Mouse (Mus musculus) forebrain, embryonic 13.5 days (tissue): ENCODE measurements around the gene Gm13278. TPM values are rescaled to one million over a fixed set of nuclear protein-coding genes. Genes with fewer than 3 reads are reported as not detected.
"Not testable (repeated sequence)": the region's sequence is repeated elsewhere in the genome, so short reads cannot be mapped to it uniquely, and the experiment has no call there.

Experiments
- ATAC-seq: fragments of 200-750 bp; cut with Nextera tagmentation; 2 replicates; pipeline ENCODE4 v1.8.0; 2017
- H3K27ac ChIP-seq: fragments of 300-500 bp; sonication (generic); 2 replicates; pipeline ENCODE4 v1.5.1; 2015; ENCODE audit warnings: inconsistent platforms, mild to moderate bottlenecking, moderate library complexity
- H3K27me3 ChIP-seq: fragments of 300-500 bp; sonication (generic); 2 replicates; pipeline ENCODE4 v1.6.1; 2015; ENCODE audit warnings: mild to moderate bottlenecking, inconsistent platforms
- H3K36me3 ChIP-seq: fragments of 300-500 bp; sonication (generic); 2 replicates; pipeline ENCODE4 v1.6.1; 2015; ENCODE audit warnings: mild to moderate bottlenecking, inconsistent platforms; ENCODE audit not compliant: poor library complexity, severe bottlenecking
- H3K4me1 ChIP-seq: fragments of 300-500 bp; sonication (generic); 2 replicates; pipeline ENCODE4 v1.6.1; 2015; ENCODE audit warnings: inconsistent platforms
- H3K4me2 ChIP-seq: fragments of 300-500 bp; sonication (generic); 2 replicates; pipeline ENCODE4 v1.6.1; 2015; ENCODE audit warnings: inconsistent platforms, mild to moderate bottlenecking, moderate library complexity
- H3K4me3 ChIP-seq: fragments of 300-500 bp; sonication (generic); 2 replicates; pipeline ENCODE4 v1.5.1; 2015; ENCODE audit warnings: mild to moderate bottlenecking, inconsistent platforms
- H3K9ac ChIP-seq: fragments of 300-500 bp; sonication (generic); 2 replicates; pipeline ENCODE4 v1.6.1; 2015; ENCODE audit warnings: mild to moderate bottlenecking, inconsistent platforms
- H3K9me3 ChIP-seq: fragments of 300-500 bp; sonication (generic); replicated peaks from 2 replicates; pipeline ENCODE4 v1.6.1; 2016; ENCODE audit warnings: inconsistent platforms
- WGBS: fragments of 180-500 bp; shearing (Covaris S2); methylation state at CpG from one replicate; pipeline ENCODE4 v1.1.7; 2015; 5-methylcytosine and 5-hydroxymethylcytosine counted together
- polyA plus RNA-seq: library from polyadenylated mRNA; unstranded; fragments of >200 nt; fragmentation: Nextera tagmentation; extraction: Ambion mirVana; gene quantifications from 2 replicates; pipeline ENCODE4 v1.2.1, GENCODE M21; 2015

Gm13278 gene
- not detected in 2 replicates for polyA plus RNA-seq

- not testable (repeated sequence) for H3K9ac ChIP-seq, H3K27ac ChIP-seq, H3K27me3 ChIP-seq, H3K4me1 ChIP-seq, ATAC-seq, H3K9me3 ChIP-seq, H3K4me3 ChIP-seq, H3K4me2 ChIP-seq, H3K36me3 ChIP-seq
- WGBS: no CpG with 5 or more reads among the region's 28 CpGs
Measured at GRCm38 (mm10) chr4:88791250-88791649, at the start of gene Gm13278. TSS of gene Gm13278 (plus strand) at chr4:88791550.

GRCm38 (mm10) chr4:88742771-88743371 is 48.5 kb upstream of the Gm13278 start:
- H3K27ac ChIP-seq: no peak overlapping the region
- H3K27me3 ChIP-seq: no peaks in the 10 kb centered on the region
- H3K9me3 ChIP-seq: no peaks in the 10 kb centered on the region
- no peak overlapping the region for H3K9ac ChIP-seq
- no peaks in the 10 kb centered on the region for H3K36me3 ChIP-seq
- H3K4me1 ChIP-seq: peaks cover 7% of the 10 kb centered on the region; the same call in 1 of the 2 replicates
- ATAC-seq: no peak
- 69% methylated on average over 7 of the region's 7 CpGs for WGBS
- no peak overlapping the region for H3K4me2 ChIP-seq
- H3K4me3 ChIP-seq: no peak overlapping the region

GRCm38 (mm10) chr4:88744207-88744606 is 47.1 kb upstream of the Gm13278 start:
- Histone ChIP-seq H3K4me1 (peaks cover 7% of the 10 kb centered on the region; the same call in 1 of the 2 replicates), H3K27me3 (no peaks in the 10 kb centered on the region), H3K27ac (no peak overlapping the region), H3K4me3 (no peak overlapping the region), H3K36me3 (no peaks in the 10 kb centered on the region), H3K9ac (no peak overlapping the region), H3K9me3 (no peaks in the 10 kb centered on the region), H3K4me2 (no peak overlapping the region)
- no peak for ATAC-seq
- 63% methylated on average over 3 of the region's 3 CpGs for WGBS

GRCm38 (mm10) chr4:88749926-88750325 is 41.4 kb upstream of the Gm13278 start:
- Histone ChIP-seq H3K27ac (no peak overlapping the region), H3K9ac (no peak overlapping the region), H3K27me3 (no peaks in the 10 kb centered on the region), H3K4me1 (peaks cover 7% of the 10 kb centered on the region; the same call in 1 of the 2 replicates), H3K36me3 (no peaks in the 10 kb centered on the region), H3K4me2 (no peak overlapping the region), H3K9me3 (no peaks in the 10 kb centered on the region), H3K4me3 (no peak overlapping the region)
- no peak for ATAC-seq
- WGBS: 78% methylated on average over 6 of the region's 6 CpGs

GRCm38 (mm10) chr4:88754818-88755340 is 36.5 kb upstream of the Gm13278 start, which contains the start of gene Gm13271:
TSS of gene Gm13271 (plus strand) at chr4:88754868.
- H3K27ac ChIP-seq, H3K9me3 ChIP-seq, H3K36me3 ChIP-seq, H3K27me3 ChIP-seq, H3K4me3 ChIP-seq, H3K9ac ChIP-seq, H3K4me1 ChIP-seq, ATAC-seq, H3K4me2 ChIP-seq: not testable (repeated sequence)
- WGBS: 77% methylated on average over 15 of the region's 15 CpGs

GRCm38 (mm10) chr4:88756581-88757513 is 34.5 kb upstream of the Gm13278 start:
- not testable (repeated sequence) for H3K36me3 ChIP-seq, H3K4me1 ChIP-seq, H3K27me3 ChIP-seq, H3K9me3 ChIP-seq, ATAC-seq
- peak overlapping the region; percentile 74 for H3K4me2 ChIP-seq
- peak overlapping the region; percentile 61 for H3K27ac ChIP-seq
- H3K4me3 ChIP-seq: peak overlapping the region; percentile 49
- WGBS: 12% methylated on average over 28 of the region's 31 CpGs
- peak overlapping the region; percentile 59 for H3K9ac ChIP-seq

- Histone ChIP-seq H3K9ac (peak overlapping the region; percentile 59), H3K4me2 (peak overlapping the region; percentile 74), H3K27ac (peak overlapping the region; percentile 61), H3K4me3 (peak overlapping the region; percentile 49)
- peak; percentile 100 for ATAC-seq
- H3K9me3 ChIP-seq, H3K27me3 ChIP-seq, H3K4me1 ChIP-seq, H3K36me3 ChIP-seq: not testable (repeated sequence)
- 0% methylated on average over 21 of the region's 21 CpGs for WGBS
Measured at GRCm38 (mm10) chr4:88757628-88758031, 33.7 kb upstream of the Gm13278 start.

- not testable (repeated sequence) for H3K4me2 ChIP-seq, H3K4me3 ChIP-seq, ATAC-seq, H3K27me3 ChIP-seq, H3K4me1 ChIP-seq, H3K9ac ChIP-seq, H3K36me3 ChIP-seq, H3K9me3 ChIP-seq, H3K27ac ChIP-seq
- WGBS: 87% methylated on average over 9 of the region's 9 CpGs
Measured at GRCm38 (mm10) chr4:88758751-88759150, 32.6 kb upstream of the Gm13278 start.

GRCm38 (mm10) chr4:88759610-88760268 is 31.6 kb upstream of the Gm13278 start, which contains the start of gene Gm13283:
TSS of gene Gm13283 (plus strand) at chr4:88760119.
- not testable (repeated sequence) for H3K9me3 ChIP-seq, H3K27me3 ChIP-seq, H3K27ac ChIP-seq, H3K36me3 ChIP-seq, H3K4me1 ChIP-seq, ATAC-seq
- H3K4me3 ChIP-seq: peak within 1 kb of the TSS; percentile 40
- peak within 1 kb of the TSS; percentile 48; the same call in 1 of the 2 replicates for H3K9ac ChIP-seq
- 23% methylated on average over 11 of the region's 14 CpGs for WGBS
- H3K4me2 ChIP-seq: peak within 1 kb of the TSS; percentile 69

- not testable (repeated sequence) for H3K36me3 ChIP-seq
- H3K9ac ChIP-seq: peak overlapping the region; percentile 48; the same call in 1 of the 2 replicates
- peak overlapping the region; percentile 69 for H3K4me2 ChIP-seq
Measured at GRCm38 (mm10) chr4:88760431-88760830, 30.9 kb upstream of the Gm13278 start.

GRCm38 (mm10) chr4:88761776-88762175 is 29.6 kb upstream of the Gm13278 start:
- WGBS: 67% methylated on average over 6 of the region's 8 CpGs
- ATAC-seq: not testable (repeated sequence)

More at GRCm38 (mm10) chr4:88760431-88760830, 30.9 kb upstream of the Gm13278 start:
- ATAC-seq, H3K9me3 ChIP-seq, H3K27ac ChIP-seq, H3K27me3 ChIP-seq, H3K4me1 ChIP-seq: not testable (repeated sequence)
- H3K4me3 ChIP-seq: peak overlapping the region; percentile 40
- WGBS: under 1% methylated on average over 23 of the region's 28 CpGs

More at GRCm38 (mm10) chr4:88761776-88762175, 29.6 kb upstream of the Gm13278 start:
- not testable (repeated sequence) for H3K36me3 ChIP-seq, H3K4me3 ChIP-seq, H3K4me1 ChIP-seq, H3K27ac ChIP-seq, H3K9me3 ChIP-seq, H3K4me2 ChIP-seq, H3K9ac ChIP-seq, H3K27me3 ChIP-seq
